Mouse (Mus musculus) E14TG2a.4 (cell line): ENCODE measurements around the gene Gm867.

Experiments used
- H3K27me3 ChIP-seq: 2 replicates; pipeline ENCODE4 v1.6.1; 2014; ENCODE audit warnings: low read length, control low read depth; ENCODE audit not compliant: insufficient read depth
- H3K36me3 ChIP-seq: 2 replicates; pipeline ENCODE4 v1.6.1; 2014; ENCODE audit warnings: low read length, control low read depth; ENCODE audit not compliant: insufficient read depth
- H3K4me1 ChIP-seq: replicated peaks from 2 replicates; pipeline ENCODE4 v1.6.1; 2014; ENCODE audit warnings: low read depth, low read length, control low read depth
- H3K4me3 ChIP-seq: replicated peaks from 2 replicates; pipeline ENCODE4 v1.5.1; 2014; ENCODE audit warnings: mild to moderate bottlenecking, low read length
- H3K9me3 ChIP-seq: 2 replicates; pipeline ENCODE4 v1.6.1; 2014; ENCODE audit warnings: low read length, control low read depth
- CTCF ChIP-seq: conservative IDR thresholded peaks from 2 replicates; pipeline ENCODE4 v1.5.1; 2014; ENCODE audit warnings: low read length
- NANOG ChIP-seq: IDR thresholded peaks from 2 replicates; pipeline ENCODE4 v1.6.1; 2014; ENCODE audit warnings: borderline replicate concordance, low read length, mixed read lengths
- POU5F1 ChIP-seq: IDR thresholded peaks from 2 replicates; pipeline ENCODE4 v1.6.1; 2014; ENCODE audit warnings: low read length, borderline replicate concordance

The Gm867 gene

DNA sequence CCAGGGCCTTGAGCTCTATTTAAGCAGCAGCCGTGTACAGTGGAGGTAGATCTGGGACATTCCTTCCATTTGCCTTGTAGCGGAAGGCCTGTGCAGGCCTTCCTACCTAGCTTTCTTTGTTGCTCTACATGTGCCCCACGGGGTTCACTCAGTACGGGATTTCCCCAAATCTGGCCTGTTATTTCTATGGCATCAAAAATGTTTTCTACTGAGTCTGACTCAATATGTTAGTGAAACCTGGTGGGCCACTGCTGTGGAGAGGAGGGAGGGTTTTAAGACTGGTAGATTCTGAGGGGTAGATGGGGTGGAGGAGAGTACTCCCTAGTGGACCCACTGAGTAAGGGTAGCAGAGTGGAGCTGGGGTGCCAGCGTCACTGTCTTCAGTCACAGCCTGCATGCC lies 44.7 kb downstream of the Gm867 start:
- Histone ChIP-seq H3K9me3 (no peaks in the 10 kb centered on the region), H3K27me3 (no peaks in the 10 kb centered on the region), H3K36me3 (peaks cover 68% of the 10 kb centered on the region), H3K4me3 (no peak overlapping the region), H3K4me1 (peaks cover 55% of the 10 kb centered on the region)
- TF ChIP-seq POU5F1 (no peak), NANOG (no peak), CTCF (no peak)

DNA sequence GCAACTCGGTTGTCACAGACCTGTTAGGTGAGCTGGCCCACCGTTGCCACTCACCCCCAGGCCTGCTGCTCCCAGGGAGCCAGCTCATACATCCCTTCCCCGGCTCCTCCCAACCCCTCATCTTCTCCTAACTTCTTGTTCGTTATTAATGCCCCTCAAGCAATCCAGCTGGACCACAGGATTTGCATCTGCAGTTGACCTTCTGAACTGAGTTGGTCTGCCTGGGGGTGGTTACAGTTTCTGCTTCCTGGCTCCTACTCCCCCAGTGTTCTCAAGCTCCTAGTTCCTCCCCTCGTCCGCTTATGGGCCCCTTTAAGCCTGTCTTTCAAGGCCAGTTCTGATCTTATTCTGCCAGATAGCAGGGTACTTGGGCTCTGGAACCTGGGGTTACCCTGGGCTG lies 45.9 kb downstream of the Gm867 start:
- TF ChIP-seq CTCF (no peak), POU5F1 (no peak), NANOG (no peak)
- no peaks in the 10 kb centered on the region for H3K27me3 ChIP-seq
- 0 out of 2 replicates have a peak overlapping the region, but pooled peaks have one; percentile 85 for H3K4me3 ChIP-seq
- peaks cover 64% of the 10 kb centered on the region for H3K4me1 ChIP-seq
- H3K36me3 ChIP-seq = peaks cover 57% of the 10 kb centered on the region
- H3K9me3 ChIP-seq = no peaks in the 10 kb centered on the region

DNA sequence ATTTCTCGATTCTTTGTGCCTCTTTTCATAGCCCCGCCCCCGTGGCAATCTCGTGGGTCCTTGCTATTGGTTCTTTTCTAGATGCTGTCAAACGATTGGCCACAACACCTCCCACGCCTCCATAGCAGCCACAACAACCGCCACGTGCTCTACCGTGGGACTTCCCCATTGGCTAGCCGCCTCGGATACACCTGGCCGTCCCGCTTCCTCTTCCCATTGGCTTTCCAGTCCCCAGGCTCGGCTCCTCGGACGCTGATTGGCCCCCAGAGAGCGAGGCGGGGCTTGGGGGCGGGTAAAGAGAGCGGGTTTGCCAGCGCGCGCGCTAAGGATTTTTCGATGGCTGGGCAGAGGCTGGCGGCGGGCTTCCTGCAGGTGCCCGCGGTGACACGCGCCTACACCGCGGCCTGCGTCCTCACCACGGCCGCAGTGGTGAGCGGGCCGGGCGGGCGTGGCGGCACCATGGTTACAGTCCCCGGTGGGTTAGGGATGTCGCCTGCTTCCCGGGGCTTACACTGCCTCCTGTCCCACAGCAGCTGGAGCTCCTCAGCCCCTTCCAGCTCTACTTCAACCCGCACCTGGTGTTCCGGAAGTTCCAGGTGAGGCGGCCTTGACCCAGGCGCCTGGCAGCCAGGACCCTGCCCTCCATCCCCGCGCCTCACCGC lies 47.3 kb downstream of the Gm867 start, which contains the start of gene Derl3:
Derl3 (plus strand) TSS at position 325 of the 662 bp plus-strand sequence.
- no peak for TF ChIP-seq POU5F1
- no peak for TF ChIP-seq CTCF
- no peak for TF ChIP-seq NANOG
- no peaks in the 10 kb centered on the region for H3K9me3 ChIP-seq
- H3K4me3 ChIP-seq = peak within 1 kb of the TSS; percentile 85
- H3K4me1 ChIP-seq = peaks cover 66% of the 10 kb centered on the region
- no peaks in the 10 kb centered on the region for H3K27me3 ChIP-seq
- H3K36me3 ChIP-seq = peaks cover 43% of the 10 kb centered on the region

DNA sequence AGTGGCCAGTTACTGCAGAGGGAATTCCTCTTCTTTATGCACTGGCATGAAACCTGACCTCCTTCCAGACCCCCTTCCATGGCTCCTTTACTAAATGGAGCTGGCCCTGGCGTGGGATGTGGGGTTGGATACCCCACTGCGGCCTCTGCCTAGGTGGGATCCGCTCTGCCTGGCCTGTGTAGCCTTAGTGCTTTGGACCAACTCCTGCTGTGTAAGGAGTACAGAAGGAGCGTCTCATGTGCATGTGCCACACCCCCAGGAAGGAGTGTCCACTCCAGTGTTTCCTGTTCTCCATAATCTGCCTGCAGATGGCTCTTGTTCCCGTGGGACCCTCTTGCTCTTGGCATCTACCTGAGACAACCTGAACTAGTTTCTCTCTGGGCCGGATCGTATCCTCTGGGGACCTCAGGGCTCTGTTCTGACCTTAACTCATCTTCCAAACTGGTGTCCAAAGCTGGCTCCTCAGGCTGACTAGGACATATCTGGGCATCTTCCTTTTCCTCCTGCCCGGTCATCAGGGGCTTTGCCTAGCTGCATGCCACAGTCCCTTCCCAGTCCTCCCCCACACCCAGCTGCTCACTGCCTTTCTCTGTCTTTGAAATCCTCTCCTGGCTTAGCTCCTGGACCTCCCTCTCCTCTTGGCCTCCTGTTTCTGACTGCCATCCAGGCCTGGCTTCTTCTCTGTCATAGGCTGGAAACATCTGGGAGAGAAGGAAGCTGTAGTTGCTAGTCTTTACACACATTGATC lies 50.9 kb downstream of the Gm867 start:
- no peak overlapping the region for H3K4me3 ChIP-seq
- no peaks in the 10 kb centered on the region for H3K9me3 ChIP-seq
- H3K4me1 ChIP-seq = peaks cover 70% of the 10 kb centered on the region
- H3K36me3 ChIP-seq = peaks cover 7% of the 10 kb centered on the region
- TF ChIP-seq POU5F1 = no peak
- no peak for TF ChIP-seq CTCF
- TF ChIP-seq NANOG = no peak
- no peaks in the 10 kb centered on the region for H3K27me3 ChIP-seq
